Mouse (Mus musculus) left cerebral cortex, postnatal 4 days (tissue): ENCODE measurements around the gene Chac2. TPM values are rescaled to one million over a fixed set of nuclear protein-coding genes. Genes with fewer than 3 reads are reported as not detected.
"Not testable (repeated sequence)": the region's sequence is repeated elsewhere in the genome, so short reads cannot be mapped to it uniquely, and the experiment has no call there.

Experiments
- DNase-seq: peaks from one replicate; pipeline ENCODE4 v3.0.0-alpha.2; 2022
- intact Hi-C: fragments of 180-260 bp; cut with DNase I; formaldehyde crosslinking; loops from one replicate; pipeline ENCODE4 v1.15.1; 2025
- total RNA-seq, 2 experiments: library from RNA; stranded (reverse); gene quantifications; 2 replicates each; pipeline ENCODE4 v1.2.3; 2021

Chac2 gene
- 10 to 100 TPM; 17.3 to 17.9 TPM for total RNA-seq

DNA sequence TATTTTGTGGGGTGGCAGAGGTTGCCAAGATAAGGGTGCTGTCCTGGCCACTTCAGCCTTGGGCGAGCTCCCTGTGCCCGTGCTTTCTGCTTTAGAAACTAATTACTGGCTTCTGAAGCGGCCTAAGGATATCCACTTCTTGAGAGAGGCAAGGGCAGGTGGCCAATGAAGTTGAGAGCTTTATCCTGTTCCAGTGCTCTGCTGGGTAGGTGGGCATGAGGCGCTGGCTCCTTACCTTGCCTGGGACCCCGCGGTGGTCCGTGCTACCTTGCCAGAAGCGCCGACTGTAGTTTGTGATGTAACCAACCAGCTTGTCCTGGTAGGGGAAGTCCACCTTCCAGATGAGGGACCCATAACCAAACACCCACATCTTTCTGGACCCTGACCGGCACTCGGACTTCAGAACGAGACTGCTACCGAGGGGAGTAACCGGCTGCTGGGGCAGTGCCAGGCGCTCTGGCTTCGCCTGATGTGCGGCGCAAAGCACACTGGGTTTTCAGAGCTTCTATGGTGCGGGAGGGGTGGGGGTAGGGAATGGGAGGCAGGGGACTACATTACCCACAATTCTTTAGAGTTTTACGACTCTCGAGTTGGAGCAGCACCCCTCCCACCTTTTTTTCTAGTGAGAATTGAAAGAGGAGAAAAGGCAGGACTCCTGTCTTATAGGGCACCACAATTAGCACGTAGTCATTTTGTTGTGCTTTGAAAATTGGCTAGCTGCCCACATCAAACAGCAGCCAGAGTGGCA lies at the start of gene Chac2:
Chac2 (minus strand) TSS at position 474 of the 748 bp plus-strand sequence.
- peak; percentile 95 for DNase-seq
- intact Hi-C loops = no loop called here

DNA sequence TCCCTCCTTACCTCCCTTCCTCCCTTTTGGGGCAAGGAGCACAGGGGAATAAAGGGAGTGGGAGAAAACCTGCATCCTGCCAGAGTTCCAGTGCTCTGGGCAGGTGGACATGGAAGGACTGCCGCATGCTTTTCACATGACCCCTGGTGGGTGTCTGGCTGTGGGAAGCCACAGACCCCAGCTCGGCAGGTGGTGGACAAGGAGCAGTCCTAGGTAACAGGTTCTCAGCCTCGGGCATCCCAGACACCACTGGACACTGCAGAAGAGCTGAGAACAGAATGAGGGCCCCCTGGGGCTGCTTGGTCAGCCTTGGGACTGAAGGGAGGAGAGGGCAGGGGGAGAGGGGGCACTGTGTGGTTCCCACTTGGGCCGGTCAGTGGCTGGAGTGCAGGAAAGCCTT lies 48.8 kb upstream of the Chac2 start:
- intact Hi-C loops = no loop called here
- no peak for DNase-seq

GRCm38 (mm10) chr11:31017466-31017865 lies 31.3 kb upstream of the Chac2 start:
- DNase-seq, intact Hi-C loops: not testable (repeated sequence)

- intact Hi-C loops, DNase-seq: not testable (repeated sequence)
These were observed 23.5 kb upstream of the Chac2 start for GRCm38 (mm10) chr11:31009668-31010067.

- DNase-seq = no peak
- intact Hi-C loops = no loop called here
These were observed 15.2 kb upstream of the Chac2 start for GRCm38 (mm10) chr11:31001169-31001908.

DNA sequence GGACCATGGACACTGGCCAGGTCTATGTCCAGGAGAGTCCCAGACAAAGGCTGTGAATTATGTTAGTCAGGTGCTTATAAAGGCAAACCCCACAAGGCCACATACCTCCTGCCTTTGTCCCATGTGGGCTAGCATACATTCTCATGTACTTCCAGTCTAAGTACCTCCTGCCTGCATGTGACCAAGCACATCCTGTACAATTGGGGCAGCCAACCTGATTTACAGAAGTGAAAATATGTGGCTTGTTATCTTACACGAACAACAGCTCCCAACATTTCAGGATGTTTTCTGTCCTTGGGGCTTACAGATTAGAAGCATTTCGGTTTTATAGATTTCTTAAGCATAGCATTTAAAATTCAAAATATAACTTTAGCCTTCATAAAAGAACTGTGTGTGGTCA lies 13.9 kb upstream of the Chac2 start:
- DNase-seq = no peak
- intact Hi-C loops = no loop called here

- intact Hi-C loops = no loop called here
These were observed 12.6 kb upstream of the Chac2 start for GRCm38 (mm10) chr11:30998704-30999103.

GRCm38 (mm10) chr11:30998199-30998598 lies 12.0 kb upstream of the Chac2 start:
- intact Hi-C loops = no loop called here
- DNase-seq = no peak

More at GRCm38 (mm10) chr11:30998704-30999103, 12.6 kb upstream of the Chac2 start:
- no peak for DNase-seq

DNA sequence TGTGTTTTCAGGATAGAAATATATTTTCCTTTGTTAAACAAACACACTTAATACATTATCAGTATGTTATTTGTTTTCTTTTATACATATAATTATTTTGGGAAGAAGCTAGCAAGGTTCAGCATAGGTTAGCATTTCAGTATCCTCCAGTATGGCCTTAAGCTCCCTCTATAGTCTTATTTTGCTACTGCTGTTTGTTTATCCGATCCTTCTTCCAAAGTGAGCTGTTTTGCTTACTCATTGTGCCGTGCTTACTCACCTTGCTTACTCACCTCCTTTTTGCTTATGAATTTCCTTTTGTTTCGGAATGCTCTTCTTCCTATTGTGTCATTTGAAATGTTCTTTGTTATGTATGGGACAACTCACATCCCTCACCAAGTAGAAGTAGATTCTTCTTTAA lies 10.5 kb upstream of the Chac2 start:
- intact Hi-C loops = no loop called here
- DNase-seq = no peak

- intact Hi-C loops = no loop called here
- DNase-seq = no peak
These were observed 471 bp upstream of the Chac2 start for GRCm38 (mm10) chr11:30986625-30987017.

- no peak for DNase-seq
- intact Hi-C loops = no loop called here
These were observed 913 bp downstream of the Chac2 start for GRCm38 (mm10) chr11:30985237-30985636.

- intact Hi-C loops = no loop called here
These were observed 31.8 kb downstream of the Chac2 start, which contains the start of gene Erlec1 for GRCm38 (mm10) chr11:30954279-30954725. Gene Erlec1 (minus strand): TSS chr11:30954335.

DNA sequence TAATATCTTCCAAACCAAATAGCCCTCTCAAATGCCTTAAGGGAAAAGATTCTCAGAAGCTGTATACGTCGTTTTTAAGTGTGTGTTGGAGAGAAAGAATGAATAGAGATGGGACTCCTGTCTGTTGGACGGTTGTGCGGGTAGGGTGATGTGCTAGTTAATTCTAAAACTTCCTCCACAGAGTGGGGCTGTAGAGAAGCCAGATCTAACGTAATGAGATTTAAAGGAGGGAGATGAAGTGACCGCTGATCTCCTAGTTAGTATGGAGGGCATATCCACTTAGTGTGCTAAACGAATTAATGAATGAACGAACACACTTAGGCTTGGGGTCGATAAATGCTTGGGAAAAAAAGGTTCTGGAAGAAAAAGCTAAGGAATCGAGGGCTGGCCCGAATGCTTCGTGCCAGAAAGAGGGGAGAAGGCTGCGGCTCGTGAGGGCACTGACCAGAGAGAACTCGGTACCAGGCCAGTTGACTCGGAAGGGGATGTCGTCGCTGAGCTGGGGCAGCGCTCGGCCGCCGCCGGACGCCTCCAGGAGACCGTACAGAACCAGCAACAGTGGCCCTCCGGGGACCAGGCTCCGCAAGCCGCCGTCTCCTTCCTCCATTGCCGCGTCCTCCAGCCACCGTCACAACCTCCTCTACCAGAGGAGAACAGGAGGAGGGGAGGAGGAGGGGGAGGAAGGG lies 32.5 kb downstream of the Chac2 start:
- intact Hi-C loops = no loop called here

More at GRCm38 (mm10) chr11:30954279-30954725, 31.8 kb downstream of the Chac2 start, which contains the start of gene Erlec1:
- peak; percentile 89 for DNase-seq

GRCm38 (mm10) chr11:30952829-30953228 lies 33.3 kb downstream of the Chac2 start:
- intact Hi-C loops = no loop called here
- no peak for DNase-seq

More for the DNA sequence above, 32.5 kb downstream of the Chac2 start:
- peak; percentile 36 for DNase-seq

- intact Hi-C loops = loop anchor here (10.0 kb wide), 2 partner anchors 99 to 819 kb away; no protein-coding TSS in a partner anchor
- peak; percentile 49 for DNase-seq
These were observed 42.6 kb downstream of the Chac2 start for GRCm38 (mm10) chr11:30943522-30943921.

DNA sequence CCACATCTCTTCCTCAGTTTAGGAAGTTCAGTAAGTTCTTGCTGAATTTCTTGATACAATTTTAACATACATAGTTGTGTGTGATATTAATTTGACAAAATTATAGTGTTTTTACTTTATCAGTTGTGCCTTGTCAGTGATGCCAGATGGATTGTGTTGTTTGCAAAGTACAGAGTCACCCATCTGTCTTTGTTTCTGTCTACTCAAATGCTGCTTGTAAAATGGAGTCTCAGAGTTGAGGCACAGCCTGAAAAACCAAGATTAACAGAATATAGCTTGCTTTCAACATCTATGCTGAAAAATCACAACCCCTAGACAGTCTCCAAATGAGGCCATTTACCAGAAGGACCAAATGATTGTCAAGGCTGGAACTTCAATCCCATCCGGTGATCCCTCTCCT lies 57.7 kb downstream of the Chac2 start:
- no peak for DNase-seq
- intact Hi-C loops = no loop called here

DNA sequence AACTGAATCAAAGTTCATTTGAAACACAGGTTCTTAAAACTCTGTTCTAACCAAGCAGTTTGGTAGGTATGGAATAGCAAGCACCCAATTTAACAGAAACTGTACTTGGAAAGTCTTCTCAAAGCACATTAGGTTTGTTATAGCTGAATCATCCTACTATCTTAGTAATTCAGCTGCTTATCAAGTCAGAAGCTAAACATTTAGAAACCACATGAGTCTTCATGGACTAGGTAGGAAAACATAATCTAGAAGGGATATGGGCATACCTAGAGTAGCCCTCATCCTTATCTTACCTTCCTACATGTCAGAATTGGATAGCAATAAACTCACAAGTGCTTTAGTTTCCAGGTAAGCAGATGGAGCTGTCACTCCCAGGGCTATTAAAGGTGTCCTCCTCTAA lies 58.1 kb downstream of the Chac2 start:
- intact Hi-C loops = no loop called here

More for the DNA sequence above, 58.1 kb downstream of the Chac2 start:
- DNase-seq = no peak
